Mouse (Mus musculus) C2C12 (cell line): ENCODE results near the gene Fv1. TPM values are rescaled to one million over a fixed set of nuclear protein-coding genes. Genes with fewer than 3 reads are reported as not detected.
"Not testable (repeated sequence)": the region's sequence is repeated elsewhere in the genome, so short reads cannot be mapped to it uniquely, and the experiment has no call there.

ENCODE experiments used
- H3K27me3 ChIP-seq: one replicate; pipeline ENCODE4 v1.6.1; 2011; ENCODE audit not compliant: control insufficient read depth, insufficient read depth, insufficient read length
- H3K36me3 ChIP-seq: one replicate; pipeline ENCODE4 v1.6.1; 2011; ENCODE audit not compliant: control insufficient read depth, insufficient read depth
- H3K4me3 ChIP-seq: one replicate; pipeline ENCODE4 v1.5.1; 2011; ENCODE audit warnings: mild to moderate bottlenecking, control low read depth; ENCODE audit not compliant: poor library complexity, insufficient read depth, severe bottlenecking
- H3K79me2 ChIP-seq: one replicate; pipeline ENCODE4 v1.6.1; 2011; ENCODE audit not compliant: control insufficient read depth, insufficient read depth
- H3K79me3 ChIP-seq: one replicate; pipeline ENCODE4 v1.6.1; 2011; ENCODE audit warnings: low read depth, control low read depth
- H3ac ChIP-seq: one replicate; pipeline ENCODE3; 2011; ENCODE audit warnings: low read depth; ENCODE audit not compliant: control insufficient read depth, insufficient read length
- CEBPB ChIP-seq: IDR thresholded peaks from one replicate; pipeline ENCODE4 v1.6.1; 2011; ENCODE audit warnings: low read depth, mild to moderate bottlenecking, control low read depth, moderate library complexity
- CTCF ChIP-seq: IDR thresholded peaks from one replicate; pipeline ENCODE4 v1.5.1; 2011; ENCODE audit not compliant: control insufficient read depth, insufficient read depth, insufficient read length
- FOSL1 ChIP-seq: IDR thresholded peaks from one replicate; pipeline ENCODE4 v1.8.0; 2011; ENCODE audit warnings: mild to moderate bottlenecking, low read length; ENCODE audit not compliant: poor library complexity, insufficient read depth, severe bottlenecking
- MAX ChIP-seq: IDR thresholded peaks from one replicate; pipeline ENCODE4 v1.6.1; 2011; ENCODE audit warnings: mild to moderate bottlenecking, control low read depth
- MYOD1 ChIP-seq: IDR thresholded peaks from one replicate; pipeline ENCODE4 v1.6.1; 2011; ENCODE audit warnings: low read depth; ENCODE audit not compliant: control insufficient read depth, insufficient read length
- MYOG ChIP-seq: IDR thresholded peaks from one replicate; pipeline ENCODE4 v1.6.1; 2011; ENCODE audit not compliant: control insufficient read depth, insufficient read length; ENCODE audit errors: extremely low read depth
- USF1 ChIP-seq: IDR thresholded peaks from one replicate; pipeline ENCODE4 v1.6.1; 2011; ENCODE audit warnings: low read depth, mild to moderate bottlenecking, control low read depth, moderate library complexity
- polyA plus RNA-seq: library from polyadenylated mRNA; unstranded; fragments of >200 nt; fragmentation: generic; extraction: Trizol; gene quantifications from one replicate; pipeline ENCODE4 v1.2.1, GENCODE M21; 2012; ENCODE audit warnings: missing spikeins

Gene Fv1
- polyA plus RNA-seq, 1 experiment: 4.6 TPM

DNA sequence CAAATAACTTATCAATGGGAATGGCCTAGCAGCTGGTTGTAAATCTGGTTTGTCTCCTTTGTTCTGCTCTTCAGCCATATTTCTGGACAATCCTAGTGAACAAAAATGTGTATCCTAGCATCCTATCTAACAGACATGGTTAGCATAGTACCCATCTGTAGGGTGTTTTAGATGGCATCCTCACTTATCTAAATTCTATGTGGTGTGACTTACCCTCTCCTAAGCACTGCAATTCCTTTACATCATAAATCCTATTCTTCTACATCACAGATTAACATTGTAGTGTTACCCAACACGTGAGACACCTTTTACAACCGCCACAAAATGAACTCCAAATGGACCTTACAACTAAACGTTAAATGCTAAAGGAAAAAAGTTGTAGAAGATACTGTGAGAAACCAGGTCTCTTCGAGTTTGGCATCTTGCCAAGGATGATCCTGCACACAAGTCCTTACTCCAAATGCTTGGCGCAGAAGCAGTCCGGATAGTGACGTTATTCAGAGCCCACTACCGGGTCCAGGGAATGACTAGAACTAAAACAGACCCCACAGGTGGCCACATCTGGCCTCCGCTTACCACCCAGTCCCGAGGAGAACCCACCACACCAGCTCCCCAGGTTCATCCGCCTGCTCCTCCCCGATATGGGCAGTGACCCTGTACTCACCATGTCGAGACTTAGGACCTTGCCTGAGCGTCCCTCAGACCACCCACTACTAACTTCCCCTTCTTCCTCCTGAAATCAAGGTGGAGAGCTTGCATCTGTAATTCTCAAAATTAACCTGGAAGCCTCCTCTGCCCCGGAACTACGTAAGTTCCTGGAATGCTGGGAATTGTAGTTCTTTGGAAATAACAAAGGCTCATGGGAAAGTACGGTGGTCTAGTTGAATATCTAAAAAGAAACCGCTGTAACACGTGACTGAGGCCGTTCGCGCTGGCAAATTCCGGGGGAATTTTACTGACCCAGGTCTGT is 20.9 kb upstream of the Fv1 start, which contains the start of gene Zfp933:
Zfp933 (minus strand) TSS at position 753 of the 970 bp plus-strand sequence.
- Histone ChIP-seq H3ac (peak within 1 kb of the TSS; percentile 99), H3K4me3 (peak within 1 kb of the TSS; percentile 68), H3K79me3 (peaks cover 18% of the 10 kb centered on the region), H3K27me3 (no peaks in the 10 kb centered on the region), H3K79me2 (peaks cover 35% of the 10 kb centered on the region), H3K36me3 (no peaks in the 10 kb centered on the region)
- TF ChIP-seq MAX: peak; percentile 94
- TF ChIP-seq CEBPB: no peak
- peak; percentile 95 for TF ChIP-seq USF1

GRCm38 (mm10) chr4:147848584-147848991 is 20.2 kb upstream of the Fv1 start:
- TF ChIP-seq USF1: no peak
- peak; percentile 19 for TF ChIP-seq MAX
- TF ChIP-seq FOSL1: no peak
- Histone ChIP-seq H3K36me3 (no peaks in the 10 kb centered on the region), H3K27me3 (no peaks in the 10 kb centered on the region), H3K4me3 (peak overlapping the region; percentile 68), H3K79me2 (peaks cover 35% of the 10 kb centered on the region), H3K79me3 (peaks cover 17% of the 10 kb centered on the region), H3ac (peak overlapping the region; percentile 23)

GRCm38 (mm10) chr4:147850776-147851175 is 18.0 kb upstream of the Fv1 start:
- H3ac ChIP-seq: no peak overlapping the region
- peaks cover 34% of the 10 kb centered on the region for H3K79me2 ChIP-seq
- peak overlapping the region; percentile 14 for H3K4me3 ChIP-seq
- no peaks in the 10 kb centered on the region for H3K27me3 ChIP-seq
- H3K79me3 ChIP-seq: peaks cover 10% of the 10 kb centered on the region
- H3K36me3 ChIP-seq: no peaks in the 10 kb centered on the region
- TF ChIP-seq CEBPB (no peak), MYOD1 (no peak), CTCF (no peak), MAX (no peak), USF1 (no peak), MYOG (no peak), FOSL1 (no peak)

DNA sequence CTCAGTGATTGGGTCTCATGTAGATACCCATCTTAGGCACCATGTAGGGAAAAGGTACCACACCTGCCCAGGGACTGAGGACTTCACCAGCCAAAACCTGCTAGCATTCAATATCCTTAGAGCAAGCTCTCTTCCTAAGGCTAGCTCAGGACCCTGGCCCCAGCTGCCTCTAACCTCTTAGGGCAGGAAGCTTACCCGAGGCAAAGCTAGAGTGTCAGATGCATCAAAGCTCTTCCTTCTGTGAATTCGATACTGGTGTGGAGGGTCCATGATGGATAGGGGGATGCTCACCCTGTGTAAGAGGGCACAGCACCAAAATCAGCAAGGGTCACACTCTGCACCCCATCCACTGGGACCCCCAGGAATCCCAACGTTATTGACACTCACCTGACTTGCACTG is 6.7 kb upstream of the Fv1 start:
- TF ChIP-seq USF1 (no peak), MAX (no peak), FOSL1 (no peak), MYOG (no peak), CEBPB (no peak), MYOD1 (no peak), CTCF (no peak)
- H3K36me3 ChIP-seq: peaks cover 21% of the 10 kb centered on the region

DNA sequence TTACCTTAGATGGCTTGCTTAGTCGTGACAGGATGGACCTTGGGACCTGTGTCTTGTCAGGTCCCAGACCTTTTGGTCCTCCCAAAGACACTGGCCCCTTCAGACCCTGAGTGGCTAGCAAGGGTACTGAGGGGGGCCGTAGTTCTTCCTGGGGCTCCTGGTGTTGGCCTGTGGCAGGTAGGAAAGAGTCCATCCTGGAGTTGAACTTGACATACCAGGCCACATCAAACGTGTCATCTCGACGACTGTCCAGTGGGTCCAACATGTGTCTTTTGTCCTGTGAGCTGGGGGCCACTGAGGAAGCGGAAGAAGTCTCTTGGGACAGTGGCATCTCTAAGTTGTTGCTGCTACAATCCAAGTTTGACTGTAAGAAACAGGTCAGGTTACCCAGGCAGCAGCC is 3.1 kb upstream of the Fv1 start:
- Histone ChIP-seq H3K79me2 (peaks cover 21% of the 10 kb centered on the region), H3K4me3 (no peak overlapping the region), H3K27me3 (no peaks in the 10 kb centered on the region), H3K79me3 (peaks cover 20% of the 10 kb centered on the region), H3ac (no peak overlapping the region), H3K36me3 (peaks cover 21% of the 10 kb centered on the region)
- TF ChIP-seq USF1: no peak
- TF ChIP-seq FOSL1: no peak
- no peak for TF ChIP-seq MYOG
- TF ChIP-seq MYOD1: no peak
- TF ChIP-seq CTCF: no peak
- TF ChIP-seq MAX: no peak

More for the DNA sequence above, 6.7 kb upstream of the Fv1 start:
- no peak overlapping the region for H3K4me3 ChIP-seq
- H3K79me3 ChIP-seq: no peaks in the 10 kb centered on the region
- no peak overlapping the region for H3ac ChIP-seq
- H3K79me2 ChIP-seq: no peaks in the 10 kb centered on the region
- H3K27me3 ChIP-seq: no peaks in the 10 kb centered on the region

DNA sequence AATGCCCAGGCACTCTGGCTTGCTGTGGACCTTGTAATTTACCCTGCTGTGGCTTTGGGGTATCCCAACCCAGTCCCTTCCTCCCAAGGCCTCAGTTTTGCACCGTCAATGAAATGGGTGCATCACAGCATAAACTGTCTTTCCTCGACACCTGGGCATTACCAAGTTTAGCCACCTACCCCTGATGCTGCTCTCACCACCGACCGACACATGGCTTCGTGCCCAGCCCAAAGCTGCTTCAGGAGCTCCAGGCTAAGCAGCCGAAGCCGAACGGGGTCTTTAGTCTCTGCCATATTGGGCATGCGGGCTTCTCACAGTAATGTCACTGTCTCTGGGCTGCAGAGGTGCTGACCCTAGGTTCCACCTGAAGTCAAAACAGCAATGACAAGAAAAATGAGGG is 2.7 kb upstream of the Fv1 start:
- H3K4me3 ChIP-seq: no peak overlapping the region
- H3K27me3 ChIP-seq: no peaks in the 10 kb centered on the region

DNA sequence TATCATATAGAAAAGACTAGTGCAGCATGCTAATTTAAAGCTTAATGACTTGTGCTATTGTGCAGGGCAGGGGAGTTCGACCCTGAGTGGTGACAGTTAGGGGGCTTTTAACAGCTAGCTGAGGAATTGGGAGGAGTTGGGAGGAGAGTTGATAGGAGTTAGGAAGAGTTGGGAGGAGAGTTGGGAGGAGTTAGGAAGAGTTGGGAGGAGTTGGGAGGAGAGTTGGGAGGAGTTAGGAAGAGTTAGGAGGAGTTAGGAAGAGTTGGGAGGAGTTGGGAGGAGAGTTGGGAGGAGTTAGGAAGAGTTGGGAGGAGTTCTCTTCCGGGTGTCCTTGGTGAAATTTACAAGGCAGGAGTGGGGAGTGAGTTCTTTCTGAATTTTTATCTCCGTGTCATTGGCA is 2.0 kb upstream of the Fv1 start:
- Histone ChIP-seq H3K79me2 (peaks cover 21% of the 10 kb centered on the region), H3K79me3 (peaks cover 22% of the 10 kb centered on the region), H3K36me3 (peaks cover 18% of the 10 kb centered on the region)
- H3K4me3 ChIP-seq, H3ac ChIP-seq, H3K27me3 ChIP-seq: not testable (repeated sequence)

More for the DNA sequence above, 2.7 kb upstream of the Fv1 start:
- Histone ChIP-seq H3ac (no peak overlapping the region), H3K79me2 (peaks cover 21% of the 10 kb centered on the region), H3K79me3 (peaks cover 20% of the 10 kb centered on the region), H3K36me3 (peaks cover 21% of the 10 kb centered on the region)
- TF ChIP-seq FOSL1: no peak
- no peak for TF ChIP-seq MYOD1
- TF ChIP-seq CTCF: no peak
- TF ChIP-seq USF1: no peak
- no peak for TF ChIP-seq MYOG
- TF ChIP-seq CEBPB: no peak
- no peak for TF ChIP-seq MAX
